Mouse (Mus musculus): Measurements from ENCODE around the gene Camta2. TPM values are rescaled to one million over a fixed set of nuclear protein-coding genes. Genes with fewer than 3 reads are reported as not detected.
A peak's percentile ranks its signal among the peaks of the same experiment; 100 is the strongest.

The Camta2 gene
- total and polyA plus RNA-seq, 3 experiments: 3.5 to 25.4 (median 21.2) TPM

DNA sequence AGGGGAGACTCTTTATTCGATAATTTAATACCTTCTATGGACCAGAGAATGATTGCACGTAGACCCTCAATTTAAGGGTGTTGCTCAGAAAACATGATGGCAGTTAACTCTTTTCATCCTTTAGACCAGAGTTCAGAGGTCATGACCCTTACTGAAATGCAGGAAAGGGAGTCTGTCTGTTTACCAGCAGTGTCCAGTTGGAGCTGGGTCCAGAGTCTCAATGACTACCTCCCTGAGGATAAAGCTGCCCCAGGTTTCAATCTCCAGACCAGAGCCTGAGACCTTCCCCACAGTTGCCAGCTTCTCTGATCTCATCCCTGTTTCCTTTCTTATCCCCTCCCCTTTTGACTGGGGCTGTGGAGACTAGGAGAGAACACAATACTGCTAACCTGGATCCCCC is 9.3 kb downstream of the Camta2 start:
- ATAC-seq (ENCODE audit: extremely low read depth, insufficient number of reproducible peaks, low FRiP score, poor library complexity, severe bottlenecking) (no peak), DNase-seq (ENCODE audit: low spot score) (no peak)
- Histone ChIP-seq H3K4me1 (ENCODE audit: insufficient read depth, low read depth, low read length) (peaks cover 39% of the 10 kb centered on the region), H3K27me3 (ENCODE audit: insufficient read depth, low read length) (no peaks in the 10 kb centered on the region), H3K36me3 (replicated peaks) (peaks cover 94% of the 10 kb centered on the region), H3K4me3 (ENCODE audit: low read depth, low read length) (no peak overlapping the region), H3K9me3 (replicated peaks) (no peaks in the 10 kb centered on the region)
- TF ChIP-seq TAL1 (conservative IDR thresholded peaks at IDR 0.05; ENCODE audit: low read depth, low read length): no peak
- TF ChIP-seq GATA1 (IDR thresholded peaks at IDR 0.05; ENCODE audit: borderline replicate concordance, low read length): no peak

- peaks cover 38% of the 10 kb centered on the region for H3K4me1 ChIP-seq (ENCODE audit: insufficient read depth, low read depth, low read length)
- TF ChIP-seq TAL1 (conservative IDR thresholded peaks at IDR 0.05; ENCODE audit: low read depth, low read length): no peak
- no peaks in the 10 kb centered on the region for H3K27me3 ChIP-seq (ENCODE audit: insufficient read depth, low read length)
- H3K36me3 ChIP-seq (replicated peaks): peaks cover 90% of the 10 kb centered on the region
- no peak for ATAC-seq (ENCODE audit: extremely low read depth, insufficient number of reproducible peaks, low FRiP score, poor library complexity, severe bottlenecking)
- H3K4me3 ChIP-seq (ENCODE audit: low read depth, low read length): no peak overlapping the region
- H3K9me3 ChIP-seq (replicated peaks): no peaks in the 10 kb centered on the region
- DNase-seq (ENCODE audit: low spot score): no peak
Observed at GRCm38 (mm10) chr11:70678092-70678491, 9.8 kb downstream of the Camta2 start.

- no peak for DNase-seq (ENCODE audit: low spot score)
- ATAC-seq (ENCODE audit: extremely low read depth, insufficient number of reproducible peaks, low FRiP score, poor library complexity, severe bottlenecking): no peak
- Histone ChIP-seq H3K9me3 (replicated peaks) (no peaks in the 10 kb centered on the region), H3K4me3 (ENCODE audit: low read depth, low read length) (no peak overlapping the region), H3K4me1 (ENCODE audit: insufficient read depth, low read depth, low read length) (peaks cover 34% of the 10 kb centered on the region), H3K27me3 (ENCODE audit: insufficient read depth, low read length) (no peaks in the 10 kb centered on the region), H3K36me3 (replicated peaks) (peaks cover 87% of the 10 kb centered on the region)
- TF ChIP-seq POLR2AphosphoS5 (IDR thresholded peaks at IDR 0.05; ENCODE audit: insufficient replicate concordance, low read depth, low read length): no peak
- TF ChIP-seq CTCF (IDR thresholded peaks at IDR 0.05; ENCODE audit: low read depth, low read length): no peak
- no peak for TF ChIP-seq GATA1 (IDR thresholded peaks at IDR 0.05; ENCODE audit: borderline replicate concordance, low read length)
- no peak for TF ChIP-seq GATA2 (IDR thresholded peaks at IDR 0.05; ENCODE audit: borderline replicate concordance, low read depth, low read length)
- TF ChIP-seq TAL1 (conservative IDR thresholded peaks at IDR 0.05; ENCODE audit: low read depth, low read length): no peak
Observed at GRCm38 (mm10) chr11:70674501-70674900, 13.4 kb downstream of the Camta2 start.

DNA sequence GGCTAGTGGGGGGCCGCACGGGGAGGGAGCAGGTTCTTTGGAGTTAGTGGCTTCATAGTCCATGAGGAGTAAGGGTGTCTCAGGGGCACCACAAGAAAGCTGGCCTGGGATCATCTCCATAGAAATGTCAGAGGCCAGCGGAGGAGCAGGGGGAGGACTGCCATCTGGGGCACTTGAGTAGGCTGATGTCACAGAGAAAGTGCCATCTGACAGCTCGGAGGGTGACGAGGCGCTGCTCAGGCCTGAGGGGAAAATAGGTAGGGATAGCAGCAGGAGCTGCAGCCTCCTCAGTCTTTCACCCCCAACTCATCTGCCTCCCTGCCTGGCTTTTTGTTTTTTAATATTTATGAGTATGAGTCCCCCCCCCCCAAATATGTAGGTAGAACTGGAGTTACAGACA is 13.9 kb downstream of the Camta2 start:
- no peak for TF ChIP-seq GATA1 (IDR thresholded peaks at IDR 0.05; ENCODE audit: borderline replicate concordance, low read length)
- no peak for TF ChIP-seq POLR2AphosphoS5 (IDR thresholded peaks at IDR 0.05; ENCODE audit: insufficient replicate concordance, low read depth, low read length)
- no peak for TF ChIP-seq GATA2 (IDR thresholded peaks at IDR 0.05; ENCODE audit: borderline replicate concordance, low read depth, low read length)
- TF ChIP-seq CTCF (IDR thresholded peaks at IDR 0.05; ENCODE audit: low read depth, low read length): no peak
- no peak for TF ChIP-seq TAL1 (conservative IDR thresholded peaks at IDR 0.05; ENCODE audit: low read depth, low read length)

GRCm38 (mm10) chr11:70671333-70672047 is 16.4 kb downstream of the Camta2 start:
- Histone ChIP-seq H3K4me3 (ENCODE audit: low read depth, low read length) (no peak overlapping the region), H3K9me3 (replicated peaks) (no peaks in the 10 kb centered on the region), H3K36me3 (replicated peaks) (peaks cover 72% of the 10 kb centered on the region), H3K4me1 (ENCODE audit: insufficient read depth, low read depth, low read length) (peaks cover 52% of the 10 kb centered on the region), H3K27me3 (ENCODE audit: insufficient read depth, low read length) (no peaks in the 10 kb centered on the region)
- TF ChIP-seq TAL1 (conservative IDR thresholded peaks at IDR 0.05; ENCODE audit: low read depth, low read length): no peak
- TF ChIP-seq GATA1 (IDR thresholded peaks at IDR 0.05; ENCODE audit: borderline replicate concordance, low read length): no peak
- TF ChIP-seq GATA2 (IDR thresholded peaks at IDR 0.05; ENCODE audit: borderline replicate concordance, low read depth, low read length): no peak
- TF ChIP-seq CTCF (IDR thresholded peaks at IDR 0.05; ENCODE audit: low read depth, low read length): no peak
- no peak for TF ChIP-seq POLR2AphosphoS5 (IDR thresholded peaks at IDR 0.05; ENCODE audit: insufficient replicate concordance, low read depth, low read length)
- ATAC-seq (ENCODE audit: extremely low read depth, insufficient number of reproducible peaks, low FRiP score, poor library complexity, severe bottlenecking) (no peak), DNase-seq (ENCODE audit: low spot score) (no peak)

More for the DNA sequence above, 13.9 kb downstream of the Camta2 start:
- Histone ChIP-seq H3K27me3 (ENCODE audit: insufficient read depth, low read length) (no peaks in the 10 kb centered on the region), H3K9me3 (replicated peaks) (no peaks in the 10 kb centered on the region), H3K4me1 (ENCODE audit: insufficient read depth, low read depth, low read length) (peaks cover 32% of the 10 kb centered on the region), H3K36me3 (replicated peaks) (peaks cover 82% of the 10 kb centered on the region), H3K4me3 (ENCODE audit: low read depth, low read length) (no peak overlapping the region)
- no peak for ATAC-seq (ENCODE audit: extremely low read depth, insufficient number of reproducible peaks, low FRiP score, poor library complexity, severe bottlenecking)
- no peak for DNase-seq (ENCODE audit: low spot score)

GRCm38 (mm10) chr11:70670483-70670882 is 17.4 kb downstream of the Camta2 start:
- H3K27me3 ChIP-seq (ENCODE audit: insufficient read depth, low read length): no peaks in the 10 kb centered on the region
- peaks cover 52% of the 10 kb centered on the region for H3K4me1 ChIP-seq (ENCODE audit: insufficient read depth, low read depth, low read length)
- H3K4me3 ChIP-seq (ENCODE audit: low read depth, low read length): peak overlapping the region; percentile 77; the same call in 1 of the 2 replicates
- H3K9me3 ChIP-seq (replicated peaks): no peaks in the 10 kb centered on the region
- ATAC-seq (ENCODE audit: extremely low read depth, insufficient number of reproducible peaks, low FRiP score, poor library complexity, severe bottlenecking) (no peak), DNase-seq (ENCODE audit: low spot score) (no peak)
- peaks cover 72% of the 10 kb centered on the region for H3K36me3 ChIP-seq (replicated peaks)
- TF ChIP-seq TAL1 (conservative IDR thresholded peaks at IDR 0.05; ENCODE audit: low read depth, low read length) (no peak), CTCF (IDR thresholded peaks at IDR 0.05; ENCODE audit: low read depth, low read length) (no peak), GATA1 (IDR thresholded peaks at IDR 0.05; ENCODE audit: borderline replicate concordance, low read length) (no peak), POLR2AphosphoS5 (IDR thresholded peaks at IDR 0.05; ENCODE audit: insufficient replicate concordance, low read depth, low read length) (no peak)
